Mouse (Mus musculus): ENCODE data around the gene A730009L09Rik. TPM values are rescaled to one million over a fixed set of nuclear protein-coding genes. Genes with fewer than 3 reads are reported as not detected.

The A730009L09Rik gene
- polyA plus RNA-seq, 1 experiment from 2014 or later, result not detected

- Histone ChIP-seq H3K4me3 (no peak overlapping the region), H3K9ac (no peak overlapping the region), H3K27ac (replicated peaks) (no peak overlapping the region), H3K4me2 (peak overlapping the region; percentile 31), H3K4me1 (no peaks in the 10 kb centered on the region), H3K36me3 (no peaks in the 10 kb centered on the region), H3K27me3 (replicated peaks) (no peaks in the 10 kb centered on the region), H3K9me3 (no peaks in the 10 kb centered on the region)
- ATAC-seq (ENCODE audit: extremely low read depth, insufficient number of reproducible peaks, low FRiP score, low TSS enrichment), result no peak
- whole genome bisulfite sequencing, result 63% methylated on average over 7 of the region's 7 CpGs
Measured at GRCm38 (mm10) chr16:84560279-84560602, 45.3 kb downstream of the A730009L09Rik start.

Other genes starting within 250 kb of the A730009L09Rik start
- gene Mrpl39, start 220.6 kb downstream of the A730009L09Rik start, polyA plus RNA-seq (2015; fragmentation: Nextera tagmentation; extraction: Ambion mirVana), result 45.7 and 51.4 TPM in 2 replicates

All from heart, embryonic 13.5 days (tissue).